Mouse (Mus musculus) testis, adult 2 months (tissue): ENCODE data around the gene Rnf180.

Source experiments
- CTCF ChIP-seq: fragments of 200-500 bp; IDR thresholded peaks from 2 replicates; pipeline ENCODE4 v1.5.1; 2012; ENCODE audit warnings: low read depth, mild to moderate bottlenecking, inconsistent platforms, low read length, moderate library complexity; ENCODE audit not compliant: control insufficient read depth, insufficient read depth, insufficient replicate concordance
- POLR2A ChIP-seq: fragments of 200-500 bp; IDR thresholded peaks from 2 replicates; pipeline ENCODE4 v1.6.1; 2012; ENCODE audit warnings: low read depth, mild to moderate bottlenecking, inconsistent platforms, low read length, moderate library complexity; ENCODE audit not compliant: control insufficient read depth

DNA sequence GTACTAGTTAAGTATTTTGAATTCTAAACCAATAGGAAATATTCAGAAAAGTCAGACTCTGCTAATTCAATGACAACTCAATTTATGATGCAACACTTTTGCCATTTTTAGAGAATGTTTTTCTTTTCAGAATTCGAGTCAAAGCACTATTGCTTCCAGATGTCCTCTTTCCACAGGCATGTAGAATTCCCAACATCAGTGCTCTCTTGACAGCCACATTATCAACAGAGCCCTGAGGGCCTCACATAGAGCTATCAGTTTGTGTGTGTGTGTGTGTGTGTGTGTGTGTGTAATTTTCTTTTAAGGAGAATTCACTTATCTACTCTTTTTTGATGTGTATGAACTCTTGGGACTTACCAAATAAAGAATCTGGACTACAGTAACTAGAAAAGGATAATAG, 147.8 kb downstream of the Rnf180 start:
- TF ChIP-seq CTCF (no peak), POLR2A (no peak)
